Mouse (Mus musculus): Measurements from ENCODE around the gene Tnnt3.

DNA sequence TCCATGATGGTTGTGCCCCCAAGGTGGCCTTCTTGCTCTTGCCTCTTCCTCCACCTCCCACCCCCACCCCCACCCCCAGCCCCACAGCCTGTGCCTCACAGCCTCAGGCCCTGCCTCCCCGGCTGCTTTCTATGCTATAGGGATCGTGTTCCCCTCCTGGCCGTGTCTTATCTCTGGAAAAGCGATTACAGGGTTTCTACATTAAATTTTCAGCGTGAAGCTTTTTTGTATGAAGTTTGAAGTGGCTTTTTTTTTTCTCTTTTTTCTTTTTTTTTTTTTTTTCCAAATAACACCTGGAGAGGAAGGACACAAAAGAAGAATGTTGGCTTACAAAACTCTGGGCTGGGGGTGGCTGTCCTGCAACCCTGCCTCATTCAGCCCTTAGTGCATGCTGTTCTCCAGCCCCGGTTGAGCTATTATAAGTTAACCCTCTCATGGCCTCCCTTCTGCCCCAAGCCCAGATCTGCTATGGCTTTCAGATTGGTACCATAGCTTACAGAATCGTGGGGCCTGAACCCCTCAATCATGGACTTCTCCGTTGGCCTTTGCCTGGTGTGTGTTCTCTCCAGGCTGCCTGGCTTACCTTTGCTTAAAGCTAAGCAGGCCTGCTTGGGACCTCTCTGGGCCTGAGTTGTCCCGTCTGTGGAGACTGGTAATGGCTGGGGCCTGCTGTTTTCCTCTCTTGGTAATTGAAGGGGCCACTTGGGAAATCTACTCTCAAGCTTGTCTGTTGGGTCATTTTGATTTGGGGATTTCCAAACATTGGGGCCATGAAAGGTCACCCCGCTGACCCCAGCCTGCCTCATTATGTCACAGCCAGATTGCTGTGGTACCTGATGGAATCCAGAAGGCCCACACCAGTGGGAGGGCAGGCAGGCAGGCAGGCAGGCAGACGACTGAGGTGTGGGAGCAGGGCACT is 55.0 kb downstream of the Tnnt3 start:
- TF ChIP-seq POLR2A (IDR thresholded peaks at IDR 0.05; ENCODE audit: control insufficient read depth in 1 of 2, insufficient read depth in 1 of 2, low read depth in 1 of 2, low read length in 2 of 2, poor library complexity in 1 of 2) = no peak
- no peak for TF ChIP-seq UBTF (IDR thresholded peaks at IDR 0.05; ENCODE audit: borderline replicate concordance, insufficient read depth, low read depth, low read length)
- TF ChIP-seq GATA1 (IDR thresholded peaks at IDR 0.05; ENCODE audit: low read depth, low read length) = no peak
- no peak for TF ChIP-seq TAL1 (IDR thresholded peaks at IDR 0.05; ENCODE audit: low read length)
- TF ChIP-seq EP300 (IDR thresholded peaks at IDR 0.05; ENCODE audit: low read depth in 1 of 2, low read length in 2 of 2) = no peak
- TF ChIP-seq NELFE (IDR thresholded peaks at IDR 0.05; ENCODE audit: low read depth, low read length) = no peak
